Mouse (Mus musculus) 3T3-L1 (cell line): ENCODE measurements around the gene Zfp935.
"Not testable (repeated sequence)": the region's sequence is repeated elsewhere in the genome, so short reads cannot be mapped to it uniquely, and the experiment has no call there.

Source experiments
- DNase-seq: peaks from one replicate; pipeline ENCODE4 v3.0.0-alpha.2; 2015; ENCODE audit warnings: low read depth, low spot score

Gene Zfp935

GRCm38 (mm10) chr13:62558189-62559110, at the start of gene Zfp935:
Gene Zfp935 (minus strand): TSS chr13:62558511.
- DNase-seq, result peak; percentile 34

- DNase-seq, result not testable (repeated sequence)
Observed at GRCm38 (mm10) chr13:62571099-62571498, 12.8 kb upstream of the Zfp935 start, which contains the start of gene Zfp934. Gene Zfp934 (minus strand): TSS chr13:62571199.

- not testable (repeated sequence) for DNase-seq
Observed at GRCm38 (mm10) chr13:62561696-62562095, 3.4 kb upstream of the Zfp935 start.

- DNase-seq, result not testable (repeated sequence)
Observed at GRCm38 (mm10) chr13:62530129-62530528, 28.2 kb downstream of the Zfp935 start.

- not testable (repeated sequence) for DNase-seq
Observed at GRCm38 (mm10) chr13:62510641-62511420, 47.5 kb downstream of the Zfp935 start.

GRCm38 (mm10) chr13:62472661-62473060, 85.7 kb downstream of the Zfp935 start:
- DNase-seq, result peak; percentile 74

- DNase-seq, result peak; percentile 83
Observed at GRCm38 (mm10) chr13:62469947-62470346, 88.4 kb downstream of the Zfp935 start.

GRCm38 (mm10) chr13:62466424-62467334, 91.6 kb downstream of the Zfp935 start, which contains the start of gene Gm49359:
Gene Gm49359 (minus strand): TSS chr13:62466832.
- DNase-seq, result peak; percentile 95
